Mouse (Mus musculus): ENCODE results near the gene Nkpd1. TPM values are rescaled to one million over a fixed set of nuclear protein-coding genes. Genes with fewer than 3 reads are reported as not detected.

The Nkpd1 gene
- polyA plus RNA-seq, 1 experiment from 2014 or later: 0.11 TPM

DNA sequence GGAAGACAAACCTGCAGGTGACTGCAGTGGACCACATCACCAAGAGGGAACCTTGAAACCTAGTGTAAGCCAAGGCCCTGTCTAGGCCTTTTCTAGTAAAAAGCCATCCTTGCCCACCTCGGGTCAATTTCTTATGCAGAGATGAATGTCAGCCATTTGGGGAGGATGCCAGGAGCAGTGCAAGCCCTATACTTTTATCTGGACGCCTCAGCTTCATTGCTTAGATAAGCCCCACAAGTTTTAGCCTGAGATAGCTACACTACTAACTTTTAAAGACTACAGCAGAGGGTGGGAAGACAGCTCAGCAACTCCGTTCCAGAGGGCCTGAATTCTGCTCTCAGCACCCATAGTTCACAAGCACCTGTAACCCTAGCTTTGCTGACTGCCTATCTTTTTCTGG lies 46.2 kb downstream of the Nkpd1 start:
- H3K4me3 ChIP-seq (ENCODE audit: low read length): no peak overlapping the region
- no peak overlapping the region for H3K4me2 ChIP-seq (replicated peaks; ENCODE audit: low read depth, low read length)
- H3K27ac ChIP-seq (ENCODE audit: low read length): no peak overlapping the region
- WGBS: 81% methylated on average over 3 of the region's 3 CpGs
- no peaks in the 10 kb centered on the region for H3K27me3 ChIP-seq (ENCODE audit: insufficient read depth, low read length)
- peaks cover 29% of the 10 kb centered on the region for H3K4me1 ChIP-seq (ENCODE audit: insufficient read depth, low read length)
- H3K9ac ChIP-seq (replicated peaks; ENCODE audit: low read length): no peak overlapping the region; the same call in 1 of the 2 replicates
- peaks cover 5% of the 10 kb centered on the region for H3K9me3 ChIP-seq (ENCODE audit: low read length)
- peaks cover 19% of the 10 kb centered on the region for H3K36me3 ChIP-seq (ENCODE audit: insufficient read depth, low read length)
- ATAC-seq (ENCODE audit: low FRiP score, low TSS enrichment): no peak

DNA sequence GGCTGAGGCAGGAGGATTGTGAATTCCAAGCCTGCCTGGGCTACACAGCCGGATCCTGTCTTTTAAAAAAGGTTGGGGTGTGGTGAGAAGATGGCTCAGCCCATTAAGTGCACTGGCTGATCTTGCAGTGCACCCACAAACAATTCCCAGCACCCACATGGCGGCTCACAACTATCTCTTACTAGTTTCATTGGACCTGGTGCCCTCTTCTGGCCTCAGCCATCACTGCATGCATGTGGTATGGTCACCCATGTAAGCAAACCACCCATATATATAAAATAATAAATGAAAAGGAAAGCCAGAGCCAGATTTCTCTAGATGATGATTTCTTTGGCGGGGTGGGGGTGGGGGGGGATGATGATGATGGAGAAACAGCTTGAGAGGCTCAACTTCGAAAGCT lies 46.8 kb downstream of the Nkpd1 start:
- H3K9ac ChIP-seq (replicated peaks; ENCODE audit: low read length): no peak overlapping the region
- no peak for ATAC-seq (ENCODE audit: low FRiP score, low TSS enrichment)
- peaks cover 5% of the 10 kb centered on the region for H3K9me3 ChIP-seq (ENCODE audit: low read length)
- no peak overlapping the region for H3K27ac ChIP-seq (ENCODE audit: low read length)
- H3K27me3 ChIP-seq (ENCODE audit: insufficient read depth, low read length): no peaks in the 10 kb centered on the region
- 94% methylated on average over 4 of the region's 4 CpGs for WGBS
- no peak overlapping the region for H3K4me3 ChIP-seq (ENCODE audit: low read length)
- no peak overlapping the region for H3K4me2 ChIP-seq (replicated peaks; ENCODE audit: low read depth, low read length)
- H3K36me3 ChIP-seq (ENCODE audit: insufficient read depth, low read length): peaks cover 24% of the 10 kb centered on the region
- peaks cover 23% of the 10 kb centered on the region for H3K4me1 ChIP-seq (ENCODE audit: insufficient read depth, low read length)

DNA sequence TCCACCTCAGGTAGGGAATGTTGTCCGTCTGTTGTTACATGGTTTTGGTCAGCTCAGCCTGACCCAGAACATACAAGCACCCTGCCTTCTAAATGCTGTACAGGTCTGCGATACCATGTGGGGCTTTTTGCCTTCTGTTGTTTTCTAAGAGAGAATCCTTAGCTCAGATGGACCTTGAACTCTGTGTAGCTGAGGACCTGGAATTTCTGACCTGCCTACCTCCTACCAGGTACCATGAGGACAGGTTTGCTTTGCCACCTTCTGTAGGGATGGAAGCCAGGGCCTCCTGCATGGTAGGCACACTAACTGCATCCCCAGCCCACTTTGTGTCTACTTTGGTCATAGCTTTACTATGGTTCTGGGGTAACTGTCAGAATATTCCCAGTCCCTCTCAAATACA lies 48.2 kb downstream of the Nkpd1 start:
- no peak overlapping the region for H3K4me2 ChIP-seq (replicated peaks; ENCODE audit: low read depth, low read length)
- ATAC-seq (ENCODE audit: low FRiP score, low TSS enrichment): no peak

DNA sequence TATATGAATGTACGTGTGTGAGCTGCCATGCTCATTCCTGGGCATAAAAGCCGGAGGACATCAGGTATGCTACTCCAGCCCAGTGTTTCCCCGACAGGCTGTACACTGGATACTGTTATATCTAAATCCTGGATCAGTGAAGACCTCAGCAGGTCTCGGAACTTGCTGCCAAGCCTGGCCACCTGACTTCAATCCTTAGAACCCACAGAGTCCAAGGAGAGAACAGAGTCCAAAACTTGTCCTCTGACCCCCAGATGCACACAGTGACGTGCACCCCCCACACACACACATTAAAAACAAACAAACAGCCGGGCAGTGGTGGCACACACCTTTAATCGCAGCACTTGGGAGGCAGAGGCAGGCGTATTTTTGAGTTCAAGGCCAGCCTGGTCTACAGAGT lies 49.8 kb downstream of the Nkpd1 start:
- H3K9me3 ChIP-seq (ENCODE audit: low read length): peaks cover 5% of the 10 kb centered on the region
- H3K4me1 ChIP-seq (ENCODE audit: insufficient read depth, low read length): peaks cover 18% of the 10 kb centered on the region
- peaks cover 35% of the 10 kb centered on the region for H3K36me3 ChIP-seq (ENCODE audit: insufficient read depth, low read length)
- 89% methylated on average over 8 of the region's 8 CpGs for WGBS
- H3K4me2 ChIP-seq (replicated peaks; ENCODE audit: low read depth, low read length): no peak overlapping the region
- no peak overlapping the region for H3K9ac ChIP-seq (replicated peaks; ENCODE audit: low read length)
- H3K27me3 ChIP-seq (ENCODE audit: insufficient read depth, low read length): no peaks in the 10 kb centered on the region
- no peak overlapping the region for H3K27ac ChIP-seq (ENCODE audit: low read length)
- H3K4me3 ChIP-seq (ENCODE audit: low read length): no peak overlapping the region
- no peak for ATAC-seq (ENCODE audit: low FRiP score, low TSS enrichment)

More for the DNA sequence above, 48.2 kb downstream of the Nkpd1 start:
- H3K36me3 ChIP-seq (ENCODE audit: insufficient read depth, low read length): peaks cover 34% of the 10 kb centered on the region
- H3K27ac ChIP-seq (ENCODE audit: low read length): no peak overlapping the region
- H3K27me3 ChIP-seq (ENCODE audit: insufficient read depth, low read length): no peaks in the 10 kb centered on the region
- no peak overlapping the region for H3K9ac ChIP-seq (replicated peaks; ENCODE audit: low read length)
- WGBS: 100% methylated on average over 2 of the region's 2 CpGs
- H3K4me3 ChIP-seq (ENCODE audit: low read length): no peak overlapping the region
- H3K9me3 ChIP-seq (ENCODE audit: low read length): peaks cover 5% of the 10 kb centered on the region
- H3K4me1 ChIP-seq (ENCODE audit: insufficient read depth, low read length): peaks cover 10% of the 10 kb centered on the region

DNA sequence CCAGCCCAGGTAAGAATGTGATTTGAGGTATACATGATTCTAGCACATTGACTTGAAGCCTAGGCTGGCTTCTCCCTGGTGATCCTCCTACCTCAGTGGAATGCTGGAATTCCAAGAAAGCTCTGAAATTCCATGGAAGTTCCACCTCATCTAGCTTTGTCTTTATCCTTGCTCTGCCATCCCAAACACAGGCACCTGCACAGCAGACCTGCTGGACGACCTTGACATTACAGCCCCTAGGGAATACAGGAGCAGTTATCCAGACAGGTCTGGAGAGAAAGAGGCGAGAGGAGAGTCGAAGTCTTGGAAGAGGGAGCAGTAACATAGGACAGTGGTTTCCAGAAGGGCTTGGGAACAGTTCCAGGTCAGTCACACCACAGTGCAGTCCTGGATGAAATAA lies 52.0 kb downstream of the Nkpd1 start:
- no peak for ATAC-seq (ENCODE audit: low FRiP score, low TSS enrichment)

GRCm38 (mm10) chr7:19572926-19573775 lies 55.5 kb downstream of the Nkpd1 start:
- Histone ChIP-seq H3K27me3 (ENCODE audit: insufficient read depth, low read length) (peaks cover 24% of the 10 kb centered on the region), H3K9ac (replicated peaks; ENCODE audit: low read length) (peak overlapping the region; percentile 80), H3K4me3 (ENCODE audit: low read length) (peak overlapping the region; percentile 84), H3K9me3 (ENCODE audit: low read length) (no peaks in the 10 kb centered on the region), H3K4me1 (ENCODE audit: insufficient read depth, low read length) (peaks cover 32% of the 10 kb centered on the region), H3K27ac (ENCODE audit: low read length) (peak overlapping the region; percentile 90), H3K4me2 (replicated peaks; ENCODE audit: low read depth, low read length) (peak overlapping the region; percentile 94), H3K36me3 (ENCODE audit: insufficient read depth, low read length) (peaks cover 15% of the 10 kb centered on the region)
- under 1% methylated on average over 53 of the region's 53 CpGs for whole genome bisulfite sequencing
- peak; percentile 88 for ATAC-seq (ENCODE audit: low FRiP score, low TSS enrichment)

More for the DNA sequence above, 52.0 kb downstream of the Nkpd1 start:
- Histone ChIP-seq H3K27ac (ENCODE audit: low read length) (no peak overlapping the region), H3K4me3 (ENCODE audit: low read length) (no peak overlapping the region), H3K9ac (replicated peaks; ENCODE audit: low read length) (no peak overlapping the region), H3K36me3 (ENCODE audit: insufficient read depth, low read length) (peaks cover 28% of the 10 kb centered on the region), H3K4me2 (replicated peaks; ENCODE audit: low read depth, low read length) (no peak overlapping the region), H3K27me3 (ENCODE audit: insufficient read depth, low read length) (no peaks in the 10 kb centered on the region), H3K4me1 (ENCODE audit: insufficient read depth, low read length) (peaks cover 18% of the 10 kb centered on the region), H3K9me3 (ENCODE audit: low read length) (no peaks in the 10 kb centered on the region)
- 81% methylated on average over 3 of the region's 3 CpGs for WGBS

GRCm38 (mm10) chr7:19573776-19574140 lies 56.1 kb downstream of the Nkpd1 start:
- no peak for ATAC-seq (ENCODE audit: low FRiP score, low TSS enrichment)
- Histone ChIP-seq H3K9me3 (ENCODE audit: low read length) (no peaks in the 10 kb centered on the region), H3K4me2 (replicated peaks; ENCODE audit: low read depth, low read length) (peak overlapping the region; percentile 94), H3K36me3 (ENCODE audit: insufficient read depth, low read length) (peaks cover 15% of the 10 kb centered on the region), H3K4me3 (ENCODE audit: low read length) (peak overlapping the region; percentile 84), H3K27me3 (ENCODE audit: insufficient read depth, low read length) (peaks cover 30% of the 10 kb centered on the region), H3K9ac (replicated peaks; ENCODE audit: low read length) (peak overlapping the region; percentile 80), H3K27ac (ENCODE audit: low read length) (peak overlapping the region; percentile 90), H3K4me1 (ENCODE audit: insufficient read depth, low read length) (peaks cover 33% of the 10 kb centered on the region)
- 23% methylated on average over 16 of the region's 16 CpGs for WGBS

Other genes with a start within 250 kb of the Nkpd1 start
- gene Vasp, start 246.0 kb upstream of the Nkpd1 start, polyA plus RNA-seq (2015; fragmentation: Nextera tagmentation; extraction: Ambion mirVana): 81.0 and 86.9 TPM in 2 replicates
- 0.22 TPM in 1 of 2 replicates, not detected in the other for gene Ppm1n, start 237.8 kb upstream of the Nkpd1 start, polyA plus RNA-seq (2015; fragmentation: Nextera tagmentation; extraction: Ambion mirVana)
- gene Rtn2, start 235.2 kb upstream of the Nkpd1 start, polyA plus RNA-seq (2015; fragmentation: Nextera tagmentation; extraction: Ambion mirVana): 8.0 and 9.4 TPM in 2 replicates
- gene Fosb, start 207.8 kb upstream of the Nkpd1 start, polyA plus RNA-seq (2015; fragmentation: Nextera tagmentation; extraction: Ambion mirVana): 0.17 and 0.22 TPM in 2 replicates
- gene Ercc1, start 173.1 kb upstream of the Nkpd1 start, polyA plus RNA-seq (2015; fragmentation: Nextera tagmentation; extraction: Ambion mirVana): 81.8 and 86.1 TPM in 2 replicates
- gene Cd3eap, start 158.4 kb upstream of the Nkpd1 start, polyA plus RNA-seq (2015; fragmentation: Nextera tagmentation; extraction: Ambion mirVana): 25.0 and 27.7 TPM in 2 replicates
- gene Ppp1r13l, start 158.1 kb upstream of the Nkpd1 start, polyA plus RNA-seq (2015; fragmentation: Nextera tagmentation; extraction: Ambion mirVana): 3.3 and 4.0 TPM in 2 replicates
- gene Ercc2, start 135.8 kb upstream of the Nkpd1 start, polyA plus RNA-seq (2015; fragmentation: Nextera tagmentation; extraction: Ambion mirVana): 16.7 and 19.0 TPM in 2 replicates
- gene Klc3, start 113.7 kb upstream of the Nkpd1 start, polyA plus RNA-seq (2015; fragmentation: Nextera tagmentation; extraction: Ambion mirVana): 7.0 and 8.5 TPM in 2 replicates
- 18.6 and 28.2 TPM in 2 replicates for gene Ckm, start 113.1 kb upstream of the Nkpd1 start, polyA plus RNA-seq (2015; fragmentation: Nextera tagmentation; extraction: Ambion mirVana)
- gene Mark4, start 59.0 kb upstream of the Nkpd1 start, polyA plus RNA-seq (2015; fragmentation: Nextera tagmentation; extraction: Ambion mirVana): 6.8 and 6.9 TPM in 2 replicates
- 2.9 and 3.8 TPM in 2 replicates for gene Exoc3l2, start 54.5 kb upstream of the Nkpd1 start, polyA plus RNA-seq (2015; fragmentation: Nextera tagmentation; extraction: Ambion mirVana)
- 1.8 and 2.2 TPM in 2 replicates for gene Bloc1s3, start 9.5 kb upstream of the Nkpd1 start, polyA plus RNA-seq (2015; fragmentation: Nextera tagmentation; extraction: Ambion mirVana)
- 89.7 and 94.2 TPM in 2 replicates for gene Trappc6a, start 9.4 kb upstream of the Nkpd1 start, polyA plus RNA-seq (2015; fragmentation: Nextera tagmentation; extraction: Ambion mirVana)
- 21.9 and 23.9 TPM in 2 replicates for gene Ppp1r37, start 45.2 kb downstream of the Nkpd1 start, polyA plus RNA-seq (2015; fragmentation: Nextera tagmentation; extraction: Ambion mirVana)
- gene Zfp296, start 59.4 kb downstream of the Nkpd1 start, polyA plus RNA-seq (2015; fragmentation: Nextera tagmentation; extraction: Ambion mirVana): 0.46 and 0.71 TPM in 2 replicates
- gene Gemin7, start 59.8 kb downstream of the Nkpd1 start, polyA plus RNA-seq (2015; fragmentation: Nextera tagmentation; extraction: Ambion mirVana): 169 and 183 TPM in 2 replicates
- gene Clasrp, start 86.6 kb downstream of the Nkpd1 start, polyA plus RNA-seq (2015; fragmentation: Nextera tagmentation; extraction: Ambion mirVana): 52.6 and 55.8 TPM in 2 replicates
- 10.6 and 10.7 TPM in 2 replicates for gene Relb, start 111.6 kb downstream of the Nkpd1 start, polyA plus RNA-seq (2015; fragmentation: Nextera tagmentation; extraction: Ambion mirVana)
- 90.9 and 94.6 TPM in 2 replicates for gene Clptm1, start 147.2 kb downstream of the Nkpd1 start, polyA plus RNA-seq (2015; fragmentation: Nextera tagmentation; extraction: Ambion mirVana)
- 2.8 and 4.7 TPM in 2 replicates for gene Apoc2, start 160.1 kb downstream of the Nkpd1 start, polyA plus RNA-seq (2015; fragmentation: Nextera tagmentation; extraction: Ambion mirVana)
- gene Gm44805, start 163.6 kb downstream of the Nkpd1 start, polyA plus RNA-seq (2015; fragmentation: Nextera tagmentation; extraction: Ambion mirVana): 1.1 TPM in 1 of 2 replicates, not detected in the other
- gene Apoc4, start 163.6 kb downstream of the Nkpd1 start, polyA plus RNA-seq (2015; fragmentation: Nextera tagmentation; extraction: Ambion mirVana): 1.6 and 2.2 TPM in 2 replicates
- 13.4 and 16.1 TPM in 2 replicates for gene Apoc1, start 174.8 kb downstream of the Nkpd1 start, polyA plus RNA-seq (2015; fragmentation: Nextera tagmentation; extraction: Ambion mirVana)
- 291 and 312 TPM in 2 replicates for gene Apoe, start 181.3 kb downstream of the Nkpd1 start, polyA plus RNA-seq (2015; fragmentation: Nextera tagmentation; extraction: Ambion mirVana)
- gene Tomm40, start 197.6 kb downstream of the Nkpd1 start, polyA plus RNA-seq (2015; fragmentation: Nextera tagmentation; extraction: Ambion mirVana): 136 and 153 TPM in 2 replicates
- gene Nectin2, start 232.6 kb downstream of the Nkpd1 start, polyA plus RNA-seq (2015; fragmentation: Nextera tagmentation; extraction: Ambion mirVana): 150 and 157 TPM in 2 replicates

All from kidney, embryonic 16.5 days (tissue).